Mouse (Mus musculus) layer of hippocampus, postnatal 36 days (tissue): Measurements from ENCODE around the gene Tmem169. TPM values are rescaled to one million over a fixed set of nuclear protein-coding genes. Genes with fewer than 3 reads are reported as not detected.

Experiments
- DNase-seq, 2 experiments: peaks; one replicate each; pipeline ENCODE4 v3.0.0; 2022
- total RNA-seq, 2 experiments: library from RNA; stranded (reverse); gene quantifications; 2 replicates each; pipeline ENCODE4 v1.2.3; 2021

The Tmem169 gene
- total RNA-seq, 2 experiments from 2014 or later: 16.6 to 17.6 TPM

GRCm38 (mm10) chr1:72326162-72326821 is 42.1 kb downstream of the Tmem169 start:
- no peak for DNase-seq

- no peak for DNase-seq
These were observed 50.6 kb downstream of the Tmem169 start for GRCm38 (mm10) chr1:72334807-72335206.

- peak; percentile 7 to 23 for DNase-seq
These were observed 52.6 kb downstream of the Tmem169 start for GRCm38 (mm10) chr1:72336780-72337179.

- no peak for DNase-seq
These were observed 54.2 kb downstream of the Tmem169 start for GRCm38 (mm10) chr1:72338341-72338740.

GRCm38 (mm10) chr1:72347873-72348272 is 63.7 kb downstream of the Tmem169 start:
- no peak for DNase-seq

Other genes starting within 250 kb of the Tmem169 start
- gene Mreg, start 72.1 kb upstream of the Tmem169 start, total RNA-seq: 1 to 10 TPM; 3.4 to 4.2 TPM
- gene Pecr, start 55 bp upstream of the Tmem169 start, total RNA-seq: 1 to 10 TPM; 4.4 to 4.8 TPM
- gene Xrcc5, start 23.1 kb downstream of the Tmem169 start, total RNA-seq: 10 to 100 TPM; 12.5 to 13.8 TPM